Mouse (Mus musculus) liver, postnatal 0 days (tissue): ENCODE data around the gene Saxo1. TPM values are rescaled to one million over a fixed set of nuclear protein-coding genes. Genes with fewer than 3 reads are reported as not detected.

Experiments
- ATAC-seq: fragments of 200-750 bp; cut with Nextera tagmentation; 2 replicates; pipeline ENCODE4 v1.8.0; 2017; ENCODE audit warnings: mild to moderate bottlenecking, moderate library complexity
- DNase-seq: peaks from one replicate; pipeline ENCODE4 v3.0.0-alpha.2; 2016
- H3K27ac ChIP-seq: fragments of 300-500 bp; sonication (generic); 2 replicates; pipeline ENCODE4 v1.5.1; 2014; ENCODE audit warnings: antibody characterized with exemption, moderate library complexity, mild to moderate bottlenecking, low read depth
- H3K27me3 ChIP-seq: fragments of 300-500 bp; sonication (generic); 2 replicates; pipeline ENCODE4 v1.6.1; 2014; ENCODE audit warnings: low read length, control low read depth, mixed read lengths; ENCODE audit not compliant: insufficient read depth
- H3K36me3 ChIP-seq: fragments of 300-500 bp; sonication (generic); replicated peaks from 2 replicates; pipeline ENCODE4 v1.6.1; 2014; ENCODE audit warnings: mild to moderate bottlenecking, control low read depth, low read length, moderate library complexity, mixed read lengths; ENCODE audit not compliant: insufficient read depth
- H3K4me1 ChIP-seq: fragments of 300-500 bp; sonication (generic); 2 replicates; pipeline ENCODE4 v1.6.1; 2014; ENCODE audit warnings: antibody characterized with exemption, mild to moderate bottlenecking, control low read depth; ENCODE audit not compliant: insufficient read depth
- H3K4me2 ChIP-seq: fragments of 300-500 bp; sonication (generic); 2 replicates; pipeline ENCODE4 v1.6.1; 2014; ENCODE audit warnings: low read depth, mild to moderate bottlenecking, low read length, moderate library complexity, mixed read lengths
- H3K4me3 ChIP-seq: fragments of 300-500 bp; sonication (generic); 2 replicates; pipeline ENCODE4 v1.5.1; 2014; ENCODE audit warnings: low read depth, low read length
- H3K9ac ChIP-seq: fragments of 300-500 bp; sonication (generic); replicated peaks from 2 replicates; pipeline ENCODE4 v1.6.1; 2014; ENCODE audit warnings: mild to moderate bottlenecking, moderate library complexity
- H3K9me3 ChIP-seq: fragments of 300-500 bp; sonication (generic); 2 replicates; pipeline ENCODE4 v1.6.1; 2016; ENCODE audit warnings: mild to moderate bottlenecking, control low read depth, low read length, mixed read lengths
- CTCF ChIP-seq: sonication (generic); IDR thresholded peaks from 2 replicates; pipeline ENCODE4 v1.5.1; 2016; ENCODE audit warnings: antibody characterized with exemption, low read depth
- EP300 ChIP-seq: IDR thresholded peaks from 2 replicates; pipeline ENCODE4 v1.6.1; 2016; ENCODE audit warnings: antibody characterized with exemption, low read depth, mild to moderate bottlenecking
- WGBS: fragments of 180-500 bp; shearing (Covaris S2); extraction: QIAGEN DNeasy Blood & Tissue Kit; methylation state at CpG from one replicate; pipeline ENCODE4 v1.1.7; 2014; ENCODE audit not compliant: insufficient replicate concordance; 5-methylcytosine and 5-hydroxymethylcytosine counted together
- polyA plus RNA-seq: library from polyadenylated mRNA; unstranded; fragments of >200 nt; fragmentation: Nextera tagmentation; extraction: Ambion mirVana; gene quantifications from 2 replicates; pipeline ENCODE4 v1.2.1, GENCODE M21; 2015

The Saxo1 gene
- polyA plus RNA-seq, 1 experiment from 2014 or later, result not detected

GRCm38 (mm10) chr4:86422586-86422985 is 135.5 kb downstream of the Saxo1 start:
- Histone ChIP-seq H3K4me2 (no peak overlapping the region), H3K9ac (no peak overlapping the region), H3K27ac (no peak overlapping the region), H3K27me3 (no peaks in the 10 kb centered on the region), H3K4me1 (no peaks in the 10 kb centered on the region), H3K36me3 (no peaks in the 10 kb centered on the region), H3K9me3 (no peaks in the 10 kb centered on the region), H3K4me3 (no peak overlapping the region)
- no peak for TF ChIP-seq EP300
- no peak for DNase-seq
- 72% methylated on average over 6 of the region's 6 CpGs for WGBS
- ATAC-seq, result no peak

DNA sequence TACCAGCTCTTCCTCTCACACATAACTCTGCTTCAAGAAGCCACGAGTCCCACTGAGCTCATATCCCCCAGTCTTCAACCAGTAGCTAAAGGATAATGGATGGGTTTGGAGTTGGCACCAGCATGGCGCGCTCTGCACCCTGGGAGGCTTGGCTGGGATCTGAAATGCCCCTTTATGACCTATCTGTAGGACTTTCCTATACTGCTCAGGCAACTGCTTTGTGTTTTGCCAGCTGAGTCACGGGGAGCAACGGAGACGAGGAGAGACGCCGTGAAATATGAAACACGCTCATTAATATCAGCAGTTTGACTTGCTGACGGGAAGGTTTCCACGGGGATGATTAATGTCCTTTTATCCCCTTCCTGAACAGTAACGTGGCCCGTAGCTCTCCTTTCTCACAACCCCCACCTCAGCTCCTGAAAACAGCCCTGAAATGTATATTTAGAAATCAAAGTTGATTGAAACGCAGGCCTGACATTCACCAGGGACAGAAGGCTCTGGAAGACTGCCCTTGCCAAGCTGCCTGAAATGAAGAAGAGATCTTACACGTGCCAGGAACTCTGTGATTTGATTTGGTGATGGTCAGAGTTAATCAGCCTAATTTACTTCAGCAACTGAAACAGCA is 141.6 kb downstream of the Saxo1 start:
- DNase-seq (no peak), ATAC-seq (no peak)
- WGBS, result 56% methylated on average over 15 of the region's 15 CpGs
- Histone ChIP-seq H3K4me3 (no peak overlapping the region), H3K27me3 (no peaks in the 10 kb centered on the region), H3K4me1 (no peaks in the 10 kb centered on the region), H3K27ac (no peak overlapping the region), H3K9me3 (no peaks in the 10 kb centered on the region), H3K9ac (no peak overlapping the region), H3K36me3 (no peaks in the 10 kb centered on the region), H3K4me2 (no peak overlapping the region)
- TF ChIP-seq CTCF (no peak), EP300 (no peak)

DNA sequence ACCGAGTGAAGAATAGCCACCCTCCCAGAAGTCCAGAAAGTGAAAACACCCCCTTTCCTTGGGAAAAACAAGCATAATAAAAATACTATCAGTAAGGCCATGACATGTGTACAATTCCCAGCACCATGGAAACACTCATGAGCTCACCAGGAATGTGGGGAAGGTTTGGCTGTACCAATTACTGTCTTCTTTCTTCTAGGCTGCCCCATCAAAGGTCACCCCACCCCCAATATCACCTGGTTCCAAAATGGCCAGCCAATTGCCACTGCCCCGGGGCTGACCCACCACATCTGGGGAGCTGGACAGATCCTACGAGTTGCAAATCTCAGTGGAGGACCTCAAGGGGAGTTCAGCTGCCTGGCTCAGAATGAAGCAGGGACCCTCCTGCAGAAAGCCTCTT is 144.7 kb downstream of the Saxo1 start:
- 62% methylated on average over 3 of the region's 3 CpGs for WGBS
- TF ChIP-seq CTCF (no peak), EP300 (no peak)
- Histone ChIP-seq H3K27ac (no peak overlapping the region), H3K4me1 (no peaks in the 10 kb centered on the region), H3K4me2 (no peak overlapping the region), H3K9me3 (no peaks in the 10 kb centered on the region), H3K36me3 (no peaks in the 10 kb centered on the region), H3K27me3 (no peaks in the 10 kb centered on the region), H3K9ac (no peak overlapping the region), H3K4me3 (no peak overlapping the region)
- ATAC-seq (no peak), DNase-seq (no peak)

DNA sequence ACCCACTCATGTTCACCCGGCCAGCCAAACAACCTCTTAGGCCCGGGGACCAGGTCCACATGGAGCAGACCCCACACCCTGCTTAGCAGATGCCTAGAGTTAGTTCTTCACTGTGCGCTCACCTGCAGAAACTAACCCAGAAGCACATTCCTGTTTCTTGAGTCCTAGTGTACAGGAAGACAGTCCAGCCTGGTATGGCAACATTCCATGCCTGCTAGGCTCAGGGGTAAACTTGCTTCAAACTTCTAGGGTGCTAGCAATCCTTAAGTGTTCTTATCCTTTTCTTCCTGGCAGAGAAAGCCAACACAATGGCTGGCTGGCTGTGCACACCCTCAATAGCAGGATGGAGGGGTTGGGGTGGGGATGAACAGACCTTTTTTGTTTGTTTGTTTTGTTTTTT is 147.2 kb downstream of the Saxo1 start:
- Histone ChIP-seq H3K27ac (no peak overlapping the region), H3K4me3 (no peak overlapping the region), H3K27me3 (no peaks in the 10 kb centered on the region), H3K9ac (no peak overlapping the region), H3K36me3 (no peaks in the 10 kb centered on the region), H3K4me2 (no peak overlapping the region), H3K9me3 (no peaks in the 10 kb centered on the region), H3K4me1 (no peaks in the 10 kb centered on the region)
- no peak for TF ChIP-seq EP300
- TF ChIP-seq CTCF, result no peak
- 82% methylated on average over 3 of the region's 3 CpGs for WGBS
- DNase-seq (no peak), ATAC-seq (no peak)

DNA sequence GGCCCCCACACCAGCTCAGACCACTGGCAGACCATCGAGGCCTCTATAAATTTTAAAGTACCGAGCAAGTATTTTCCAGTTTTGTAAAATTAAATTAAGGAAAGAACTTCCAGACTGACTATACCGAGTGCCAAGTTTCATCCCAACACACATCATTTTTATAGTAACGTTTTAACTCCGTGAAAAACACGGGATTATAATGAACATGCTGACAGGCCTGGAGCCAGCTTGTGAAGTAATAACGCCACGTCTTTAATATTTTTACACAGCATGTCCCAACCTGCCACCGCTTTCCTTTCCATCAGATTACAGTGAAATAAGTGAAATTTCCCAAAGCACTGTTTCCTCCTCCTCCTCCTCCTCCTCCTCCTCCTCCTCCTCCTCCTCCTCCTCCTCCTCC is 149.7 kb downstream of the Saxo1 start:
- WGBS, result 80% methylated on average over 9 of the region's 9 CpGs
- TF ChIP-seq CTCF (no peak), EP300 (no peak)
- Histone ChIP-seq H3K27ac (no peak overlapping the region), H3K4me3 (no peak overlapping the region), H3K9me3 (no peaks in the 10 kb centered on the region), H3K4me1 (no peaks in the 10 kb centered on the region), H3K27me3 (no peaks in the 10 kb centered on the region), H3K4me2 (no peak overlapping the region), H3K9ac (no peak overlapping the region), H3K36me3 (no peaks in the 10 kb centered on the region)
- ATAC-seq (no peak), DNase-seq (no peak)

DNA sequence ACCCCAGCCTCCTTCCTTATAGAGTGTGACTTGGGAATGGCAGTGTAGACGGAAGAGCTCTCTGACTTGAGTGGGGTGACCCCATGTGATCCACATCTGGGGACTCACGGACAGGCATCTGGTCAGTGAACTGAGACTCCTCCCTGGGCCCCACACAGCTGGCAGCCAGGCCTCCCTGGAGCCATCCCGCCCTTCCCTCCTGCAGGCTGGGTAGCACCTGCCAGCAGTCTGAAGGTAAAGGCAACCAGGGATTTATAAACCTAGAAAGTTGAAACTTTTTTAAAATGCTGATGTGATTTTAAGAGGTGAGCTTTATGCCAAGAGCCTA is 151.0 kb downstream of the Saxo1 start:
- Histone ChIP-seq H3K27ac (no peak overlapping the region), H3K4me1 (no peaks in the 10 kb centered on the region), H3K9ac (no peak overlapping the region), H3K27me3 (no peaks in the 10 kb centered on the region), H3K4me2 (no peak overlapping the region), H3K9me3 (no peaks in the 10 kb centered on the region), H3K36me3 (no peaks in the 10 kb centered on the region), H3K4me3 (no peak overlapping the region)
- DNase-seq (no peak), ATAC-seq (no peak)
- 78% methylated on average over 3 of the region's 3 CpGs for WGBS
- TF ChIP-seq EP300, result no peak
- no peak for TF ChIP-seq CTCF
